Mouse (Mus musculus): ENCODE results near the gene Slc5a1. TPM values are rescaled to one million over a fixed set of nuclear protein-coding genes. Genes with fewer than 3 reads are reported as not detected.

Slc5a1 gene
- not detected in 3 replicates for total RNA-seq (2017)

DNA sequence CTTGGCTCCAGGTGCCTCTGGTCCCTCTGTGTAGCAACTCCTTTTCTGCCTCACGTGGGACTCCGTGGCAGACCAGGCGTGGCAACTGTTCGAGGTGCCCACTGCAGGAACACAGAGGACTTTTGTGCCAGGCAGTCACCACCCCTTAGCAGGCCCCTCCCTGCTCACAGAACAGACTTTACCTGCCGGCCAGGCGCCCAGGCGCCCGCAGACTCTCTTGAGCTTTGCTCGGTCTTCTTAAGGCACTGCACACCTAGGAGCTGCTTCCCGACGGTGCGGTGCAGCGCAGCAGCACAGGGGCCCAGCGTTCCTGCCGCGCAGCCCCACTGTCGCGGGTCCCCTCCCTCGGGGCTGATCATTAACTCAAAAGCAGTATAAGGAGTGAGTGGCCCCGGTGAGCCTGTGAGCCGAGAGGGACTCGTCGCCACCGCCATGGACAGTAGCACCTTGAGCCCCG is at the start of gene Slc5a1:
Gene Slc5a1 (plus strand): TSS at position 195 of the 457 bp plus-strand sequence.
- no peak for ATAC-seq (replicated peaks; ENCODE audit: insufficient number of reproducible peaks, low FRiP score, low TSS enrichment, poor library complexity, severe bottlenecking)

DNA sequence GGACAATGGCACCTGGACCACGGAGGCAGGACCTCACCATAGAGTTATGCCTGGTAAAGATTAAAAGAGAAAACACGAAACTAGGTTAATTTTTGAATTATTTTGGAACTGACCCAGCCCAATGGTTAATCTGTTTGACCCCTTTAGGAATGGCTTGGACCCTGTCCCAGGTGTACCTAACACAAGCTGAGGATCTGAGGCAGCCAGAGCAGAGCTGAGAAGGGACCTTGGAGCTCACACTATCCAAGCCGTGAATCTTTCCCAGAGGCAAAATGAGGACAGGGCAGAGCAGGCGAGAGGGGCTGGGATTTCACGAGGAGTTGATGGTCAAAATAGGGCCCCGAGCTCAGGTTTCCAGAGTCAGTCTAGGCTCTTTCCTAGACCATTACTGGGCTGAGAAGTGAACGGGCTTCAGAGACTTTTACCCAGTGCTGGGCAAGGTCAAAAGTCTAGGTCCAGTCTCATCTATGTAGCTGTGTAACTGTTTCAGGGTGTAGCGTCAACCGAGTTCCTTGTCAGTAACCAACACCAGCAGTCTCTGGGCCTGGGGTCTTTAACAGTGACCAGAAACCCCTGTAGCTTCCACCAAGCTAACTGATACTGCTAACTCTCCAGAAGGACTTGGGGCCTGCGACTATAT is 47.8 kb upstream of the Slc5a1 start:
- ATAC-seq (replicated peaks; ENCODE audit: insufficient number of reproducible peaks, low FRiP score, low TSS enrichment, poor library complexity, severe bottlenecking), result no peak

GRCm38 (mm10) chr5:33070071-33070470 is 33.9 kb upstream of the Slc5a1 start:
- no peak for ATAC-seq (replicated peaks; ENCODE audit: insufficient number of reproducible peaks, low FRiP score, low TSS enrichment, poor library complexity, severe bottlenecking)

- no peak for ATAC-seq (replicated peaks; ENCODE audit: insufficient number of reproducible peaks, low FRiP score, low TSS enrichment, poor library complexity, severe bottlenecking)
Measured at GRCm38 (mm10) chr5:33076490-33077191, 27.4 kb upstream of the Slc5a1 start.

DNA sequence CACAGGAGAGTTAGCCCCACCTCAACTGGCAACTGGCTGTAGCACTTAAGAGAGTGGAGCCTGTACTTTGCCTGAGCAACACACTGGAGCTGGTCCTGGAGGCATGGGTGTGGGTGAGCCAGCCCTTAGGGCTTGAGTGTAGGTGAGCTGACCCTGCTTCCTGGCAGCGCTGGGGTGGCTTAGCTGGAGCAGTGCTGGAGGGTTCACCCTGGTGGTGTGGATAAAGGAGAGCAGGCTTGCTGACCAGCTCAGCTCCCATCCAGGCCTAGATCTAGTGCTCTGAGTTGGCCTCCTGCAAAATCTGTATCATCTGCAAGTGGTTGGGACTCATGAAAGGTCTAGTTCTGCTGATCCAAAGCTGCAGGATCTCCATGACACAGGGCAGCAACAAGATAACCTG is 21.1 kb upstream of the Slc5a1 start:
- no peak for ATAC-seq (replicated peaks; ENCODE audit: insufficient number of reproducible peaks, low FRiP score, low TSS enrichment, poor library complexity, severe bottlenecking)

GRCm38 (mm10) chr5:33084599-33084998 is 19.4 kb upstream of the Slc5a1 start:
- ATAC-seq (replicated peaks; ENCODE audit: insufficient number of reproducible peaks, low FRiP score, low TSS enrichment, poor library complexity, severe bottlenecking), result no peak

DNA sequence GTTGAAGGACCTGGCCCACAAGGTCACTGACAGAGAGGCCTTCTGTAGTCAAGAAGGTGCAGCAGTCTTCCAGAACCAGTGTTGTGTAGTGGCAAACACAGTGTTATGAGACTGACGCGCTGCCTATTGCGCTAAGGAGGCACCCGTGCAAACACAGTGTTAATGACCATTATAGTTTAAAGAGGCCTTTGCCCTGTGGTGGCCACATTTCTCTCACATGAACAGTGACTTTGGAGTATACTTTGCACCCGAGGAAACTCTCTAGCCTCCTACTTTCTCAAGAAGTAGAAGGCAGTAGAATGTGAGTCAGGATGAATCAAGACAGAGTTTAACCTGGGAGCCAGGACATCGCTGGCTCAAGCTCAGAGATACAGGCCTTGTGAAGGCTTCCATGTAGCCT is 12.7 kb upstream of the Slc5a1 start:
- no peak for ATAC-seq (replicated peaks; ENCODE audit: insufficient number of reproducible peaks, low FRiP score, low TSS enrichment, poor library complexity, severe bottlenecking)

GRCm38 (mm10) chr5:33095315-33095714 is 8.7 kb upstream of the Slc5a1 start:
- ATAC-seq (replicated peaks; ENCODE audit: insufficient number of reproducible peaks, low FRiP score, low TSS enrichment, poor library complexity, severe bottlenecking), result no peak

DNA sequence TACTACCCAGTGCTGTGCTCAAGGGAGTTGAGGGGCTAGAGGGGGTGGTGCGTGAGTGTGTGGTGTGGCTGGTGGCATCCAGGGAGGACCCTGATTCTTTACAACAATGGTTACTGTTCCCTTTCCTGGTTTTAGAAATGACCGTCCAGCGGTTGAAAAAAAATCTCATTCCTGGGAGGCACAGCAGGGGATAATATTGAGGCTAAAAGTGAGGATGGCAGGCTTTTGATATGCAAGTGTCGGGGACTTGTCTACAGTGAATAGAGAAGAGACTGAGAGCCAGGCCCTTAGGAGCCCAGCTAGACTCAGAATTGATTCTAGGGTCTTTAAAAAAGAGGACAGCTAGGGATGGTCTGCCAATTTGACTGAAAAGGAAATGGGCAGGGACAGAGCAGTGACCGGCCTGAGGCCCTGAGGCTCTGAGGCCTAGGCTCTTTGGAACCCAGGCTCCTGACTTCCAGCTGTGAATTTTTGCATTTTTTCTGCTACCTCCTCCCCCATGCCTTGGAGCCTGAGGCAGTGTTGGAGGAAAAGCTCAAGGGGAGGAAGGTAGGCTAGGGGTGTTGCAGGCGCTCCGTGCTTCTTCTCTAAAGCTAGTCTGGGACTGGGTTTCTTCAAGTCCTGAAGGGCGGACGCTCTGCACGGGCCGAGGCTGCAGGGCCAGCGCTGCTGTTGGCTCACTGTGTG is 1.5 kb upstream of the Slc5a1 start:
- no peak for ATAC-seq (replicated peaks; ENCODE audit: insufficient number of reproducible peaks, low FRiP score, low TSS enrichment, poor library complexity, severe bottlenecking)

- no peak for ATAC-seq (replicated peaks; ENCODE audit: insufficient number of reproducible peaks, low FRiP score, low TSS enrichment, poor library complexity, severe bottlenecking)
Measured at GRCm38 (mm10) chr5:33104876-33105275, 857 bp downstream of the Slc5a1 start.

GRCm38 (mm10) chr5:33105660-33106059 is 1.6 kb downstream of the Slc5a1 start:
- ATAC-seq (replicated peaks; ENCODE audit: insufficient number of reproducible peaks, low FRiP score, low TSS enrichment, poor library complexity, severe bottlenecking), result no peak

GRCm38 (mm10) chr5:33107056-33107455 is 3.0 kb downstream of the Slc5a1 start:
- ATAC-seq (replicated peaks; ENCODE audit: insufficient number of reproducible peaks, low FRiP score, low TSS enrichment, poor library complexity, severe bottlenecking), result no peak

DNA sequence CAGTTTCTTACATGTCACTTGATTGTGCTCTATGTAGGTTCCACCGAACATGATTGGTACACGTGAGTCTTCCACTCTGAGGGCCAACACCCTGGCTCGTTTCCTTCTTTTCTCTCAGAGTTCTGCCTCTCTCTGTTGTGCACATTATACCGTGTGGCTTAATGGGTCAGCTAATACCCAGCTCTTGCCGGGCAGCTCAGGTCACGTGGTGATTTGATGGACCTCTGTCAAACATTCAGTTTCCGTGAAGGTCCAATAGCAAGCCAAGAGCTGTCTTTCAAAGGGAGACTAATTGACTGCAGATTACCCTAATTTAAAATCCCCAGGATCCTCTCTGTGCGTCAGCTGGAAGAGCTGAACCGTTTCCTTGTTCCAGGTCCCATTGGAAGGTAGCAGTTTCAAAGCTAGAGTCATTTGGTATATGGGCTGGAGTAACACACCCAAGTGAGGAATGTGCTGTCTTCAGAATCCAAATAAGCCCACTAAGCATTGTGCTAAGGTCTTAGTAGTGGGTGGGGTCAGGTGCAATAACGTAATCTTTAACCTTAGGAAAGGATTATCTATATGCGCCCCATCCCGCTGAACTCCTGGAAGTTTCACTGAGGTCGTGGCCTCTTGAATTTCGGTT is 3.9 kb downstream of the Slc5a1 start:
- ATAC-seq (replicated peaks; ENCODE audit: insufficient number of reproducible peaks, low FRiP score, low TSS enrichment, poor library complexity, severe bottlenecking), result no peak

- no peak for ATAC-seq (replicated peaks; ENCODE audit: insufficient number of reproducible peaks, low FRiP score, low TSS enrichment, poor library complexity, severe bottlenecking)
Measured at GRCm38 (mm10) chr5:33121871-33122315, 17.9 kb downstream of the Slc5a1 start.

DNA sequence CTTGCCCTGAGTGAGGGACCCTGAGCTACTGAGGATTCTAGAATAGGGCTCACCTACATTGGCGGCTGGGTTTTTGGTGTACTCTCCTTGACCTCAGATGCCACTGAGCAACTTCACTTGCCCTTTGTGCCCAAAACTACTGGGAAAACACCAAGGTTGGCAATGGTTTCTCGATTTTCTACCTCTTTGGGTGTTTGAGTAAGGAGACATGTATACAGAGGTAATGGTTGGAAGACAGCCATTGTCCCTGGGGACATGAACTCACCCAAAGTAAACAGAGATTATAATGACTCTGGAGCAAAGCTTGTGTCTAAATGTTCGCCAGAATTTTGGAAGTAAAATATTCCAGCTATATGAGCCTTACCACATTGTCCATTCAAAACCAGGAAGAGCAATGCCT is 19.6 kb downstream of the Slc5a1 start:
- ATAC-seq (replicated peaks; ENCODE audit: insufficient number of reproducible peaks, low FRiP score, low TSS enrichment, poor library complexity, severe bottlenecking), result no peak

- ATAC-seq (replicated peaks; ENCODE audit: insufficient number of reproducible peaks, low FRiP score, low TSS enrichment, poor library complexity, severe bottlenecking), result no peak
Measured at GRCm38 (mm10) chr5:33125318-33125717, 21.3 kb downstream of the Slc5a1 start.

GRCm38 (mm10) chr5:33134132-33134531 is 30.1 kb downstream of the Slc5a1 start:
- no peak for ATAC-seq (replicated peaks; ENCODE audit: insufficient number of reproducible peaks, low FRiP score, low TSS enrichment, poor library complexity, severe bottlenecking)

GRCm38 (mm10) chr5:33135611-33136010 is 31.6 kb downstream of the Slc5a1 start:
- no peak for ATAC-seq (replicated peaks; ENCODE audit: insufficient number of reproducible peaks, low FRiP score, low TSS enrichment, poor library complexity, severe bottlenecking)

GRCm38 (mm10) chr5:33142790-33143455 is 38.9 kb downstream of the Slc5a1 start:
- ATAC-seq (replicated peaks; ENCODE audit: insufficient number of reproducible peaks, low FRiP score, low TSS enrichment, poor library complexity, severe bottlenecking), result no peak
